Mouse (Mus musculus): ENCODE results near the gene Pold2. TPM values are rescaled to one million over a fixed set of nuclear protein-coding genes. Genes with fewer than 3 reads are reported as not detected.

Pold2 gene
- polyA plus RNA-seq, 1 experiment from 2014 or later, result 48.6 TPM

DNA sequence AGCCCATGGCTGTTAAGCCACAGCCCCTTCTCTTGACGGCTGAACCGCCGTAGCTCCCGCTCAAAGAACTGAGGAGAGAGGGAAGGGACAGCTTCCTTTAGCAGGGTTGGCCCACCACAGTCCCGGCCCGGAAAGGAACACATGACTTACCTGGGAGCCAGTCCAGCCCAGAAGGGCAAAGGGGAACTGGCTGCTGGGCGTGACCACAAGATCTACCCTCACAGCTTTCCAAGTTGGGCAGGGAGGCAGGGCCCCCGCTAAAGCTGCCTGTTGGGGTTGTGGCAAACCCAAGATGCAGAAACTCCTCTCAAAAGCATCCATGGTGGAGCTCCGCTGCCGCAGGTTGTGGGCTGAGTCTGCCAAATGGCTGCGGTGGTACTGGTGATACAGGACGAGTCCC is 48.8 kb downstream of the Pold2 start:
- no peaks in the 10 kb centered on the region for H3K9me3 ChIP-seq (ENCODE audit: control insufficient read depth, low read length)
- no peak overlapping the region for H3K27ac ChIP-seq (ENCODE audit: low read depth, low read length)
- H3K4me1 ChIP-seq (ENCODE audit: control insufficient read depth, insufficient read depth, low read length), result no peaks in the 10 kb centered on the region
- H3K4me2 ChIP-seq (ENCODE audit: low read depth, low read length), result no peak overlapping the region
- no peaks in the 10 kb centered on the region for H3K27me3 ChIP-seq (ENCODE audit: control insufficient read depth, insufficient read depth, low read length)
- H3K4me3 ChIP-seq (ENCODE audit: low read depth, low read length), result no peak overlapping the region
- WGBS, result 93% methylated on average over 12 of the region's 12 CpGs
- ATAC-seq (ENCODE audit: low read depth), result no peak
- H3K36me3 ChIP-seq (ENCODE audit: control insufficient read depth, insufficient read depth, low read length), result peaks cover 5% of the 10 kb centered on the region
- no peak overlapping the region for H3K9ac ChIP-seq (replicated peaks; ENCODE audit: low read depth, low read length)

GRCm38 (mm10) chr11:5828509-5829191 is 49.4 kb downstream of the Pold2 start:
- Histone ChIP-seq H3K9me3 (ENCODE audit: control insufficient read depth, low read length) (no peaks in the 10 kb centered on the region), H3K9ac (replicated peaks; ENCODE audit: low read depth, low read length) (no peak overlapping the region), H3K36me3 (ENCODE audit: control insufficient read depth, insufficient read depth, low read length) (peaks cover 5% of the 10 kb centered on the region), H3K4me3 (ENCODE audit: low read depth, low read length) (no peak overlapping the region), H3K4me1 (ENCODE audit: control insufficient read depth, insufficient read depth, low read length) (no peaks in the 10 kb centered on the region), H3K27me3 (ENCODE audit: control insufficient read depth, insufficient read depth, low read length) (no peaks in the 10 kb centered on the region), H3K27ac (ENCODE audit: low read depth, low read length) (no peak overlapping the region), H3K4me2 (ENCODE audit: low read depth, low read length) (no peak overlapping the region)
- ATAC-seq (ENCODE audit: low read depth), result no peak
- WGBS, result 94% methylated on average over 11 of the region's 11 CpGs

DNA sequence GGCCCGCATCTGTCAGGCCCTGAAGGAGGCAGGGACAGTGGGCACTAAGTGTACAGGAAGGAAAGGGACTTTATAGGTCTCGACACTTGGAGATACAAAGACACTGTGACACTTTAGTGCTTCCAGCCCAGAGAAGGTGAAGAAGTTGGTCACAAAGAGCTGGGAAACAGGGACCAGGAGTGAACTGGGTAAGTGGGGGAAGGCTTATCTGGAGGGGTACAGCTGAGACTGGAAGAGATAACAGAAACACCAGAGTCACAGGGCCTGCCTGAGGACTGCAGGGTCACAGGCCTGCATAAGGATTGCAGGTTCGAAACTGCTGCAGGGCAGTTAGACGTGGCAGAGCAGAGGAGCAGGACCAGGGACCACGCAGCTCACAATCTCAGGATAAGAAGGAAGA is 50.2 kb downstream of the Pold2 start:
- WGBS, result 91% methylated on average over 5 of the region's 5 CpGs
- no peaks in the 10 kb centered on the region for H3K4me1 ChIP-seq (ENCODE audit: control insufficient read depth, insufficient read depth, low read length)
- peaks cover 5% of the 10 kb centered on the region for H3K36me3 ChIP-seq (ENCODE audit: control insufficient read depth, insufficient read depth, low read length)
- no peak for ATAC-seq (ENCODE audit: low read depth)
- H3K4me3 ChIP-seq (ENCODE audit: low read depth, low read length), result no peak overlapping the region
- H3K9ac ChIP-seq (replicated peaks; ENCODE audit: low read depth, low read length), result no peak overlapping the region
- H3K27me3 ChIP-seq (ENCODE audit: control insufficient read depth, insufficient read depth, low read length), result no peaks in the 10 kb centered on the region
- no peak overlapping the region for H3K27ac ChIP-seq (ENCODE audit: low read depth, low read length)
- no peaks in the 10 kb centered on the region for H3K9me3 ChIP-seq (ENCODE audit: control insufficient read depth, low read length)
- no peak overlapping the region for H3K4me2 ChIP-seq (ENCODE audit: low read depth, low read length)

GRCm38 (mm10) chr11:5825432-5825831 is 52.7 kb downstream of the Pold2 start:
- H3K4me1 ChIP-seq (ENCODE audit: control insufficient read depth, insufficient read depth, low read length), result no peaks in the 10 kb centered on the region
- H3K9ac ChIP-seq (replicated peaks; ENCODE audit: low read depth, low read length), result no peak overlapping the region
- ATAC-seq (ENCODE audit: low read depth), result no peak

More at GRCm38 (mm10) chr11:5825432-5825831, 52.7 kb downstream of the Pold2 start:
- H3K9me3 ChIP-seq (ENCODE audit: control insufficient read depth, low read length), result no peaks in the 10 kb centered on the region
- no peak overlapping the region for H3K4me2 ChIP-seq (ENCODE audit: low read depth, low read length)
- H3K4me3 ChIP-seq (ENCODE audit: low read depth, low read length), result no peak overlapping the region
- no peaks in the 10 kb centered on the region for H3K27me3 ChIP-seq (ENCODE audit: control insufficient read depth, insufficient read depth, low read length)
- H3K36me3 ChIP-seq (ENCODE audit: control insufficient read depth, insufficient read depth, low read length), result no peaks in the 10 kb centered on the region; the same call in 1 of the 2 replicates
- no peak overlapping the region for H3K27ac ChIP-seq (ENCODE audit: low read depth, low read length)

Other genes with a start within 250 kb of the Pold2 start
- gene Mrps24, start 162.6 kb downstream of the Pold2 start, polyA plus RNA-seq (2014; fragmentation: Nextera tagmentation; extraction: Ambion mirVana), result 193 and 199 TPM in 2 replicates
- 18.5 and 23.9 TPM in 2 replicates for gene Urgcp, start 115.9 kb downstream of the Pold2 start, polyA plus RNA-seq (2014; fragmentation: Nextera tagmentation; extraction: Ambion mirVana)
- gene Dbnl, start 89.8 kb downstream of the Pold2 start, polyA plus RNA-seq (2014; fragmentation: Nextera tagmentation; extraction: Ambion mirVana), result 123 and 137 TPM in 2 replicates
- gene Pgam2, start 74.6 kb downstream of the Pold2 start, polyA plus RNA-seq (2014; fragmentation: Nextera tagmentation; extraction: Ambion mirVana), result 2.8 and 3.2 TPM in 2 replicates
- 5.1 and 5.2 TPM in 2 replicates for gene Polm, start 40.3 kb downstream of the Pold2 start, polyA plus RNA-seq (2014; fragmentation: Nextera tagmentation; extraction: Ambion mirVana)
- gene Aebp1, start 16.3 kb downstream of the Pold2 start, polyA plus RNA-seq (2014; fragmentation: Nextera tagmentation; extraction: Ambion mirVana), result 1.7 and 27.4 TPM in 2 replicates
- gene Myl7, start 20.5 kb upstream of the Pold2 start, polyA plus RNA-seq (2014; fragmentation: Nextera tagmentation; extraction: Ambion mirVana), result not detected in 2 replicates
- gene Gck, start 71.8 kb upstream of the Pold2 start, polyA plus RNA-seq (2014; fragmentation: Nextera tagmentation; extraction: Ambion mirVana), result 1.7 and 3.5 TPM in 2 replicates
- 39.1 and 40.9 TPM in 2 replicates for gene Ykt6, start 77.4 kb upstream of the Pold2 start, polyA plus RNA-seq (2014; fragmentation: Nextera tagmentation; extraction: Ambion mirVana)
- gene Camk2b, start 188.1 kb upstream of the Pold2 start, polyA plus RNA-seq (2014; fragmentation: Nextera tagmentation; extraction: Ambion mirVana), result 106 and 144 TPM in 2 replicates